Mouse (Mus musculus) neural tube, embryonic 14.5 days (tissue): Measurements from ENCODE around the gene Stxbp4. TPM values are rescaled to one million over a fixed set of nuclear protein-coding genes. Genes with fewer than 3 reads are reported as not detected.

Experiments
- polyA plus RNA-seq: library from polyadenylated mRNA; unstranded; fragments of >200 nt; fragmentation: Nextera tagmentation; extraction: Ambion mirVana; gene quantifications from 2 replicates; pipeline ENCODE4 v1.2.1, GENCODE M21; 2014

Gene Stxbp4
- polyA plus RNA-seq, 1 experiment from 2014 or later = 18.1 TPM

Other genes with a start within 250 kb of the Stxbp4 start
- 2.0 and 4.6 TPM in 2 replicates for gene Hlf, start 247.2 kb downstream of the Stxbp4 start, polyA plus RNA-seq
- gene Cox11, start 89 bp upstream of the Stxbp4 start, polyA plus RNA-seq = 29.3 and 32.3 TPM in 2 replicates
- gene Tom1l1, start 50.3 kb upstream of the Stxbp4 start, polyA plus RNA-seq = 25.5 and 27.0 TPM in 2 replicates